Mouse (Mus musculus) ES-E14 (cell line): ENCODE data around the gene Tek. TPM values are rescaled to one million over a fixed set of nuclear protein-coding genes. Genes with fewer than 3 reads are reported as not detected.

ENCODE experiments used
- DNase-seq: peaks from one replicate; pipeline ENCODE4 v3.0.0-alpha.2; 2013; ENCODE audit warnings: low read depth, low spot score
- H3K27ac ChIP-seq: 2 replicates; pipeline ENCODE4 v1.5.1; 2012; ENCODE audit warnings: low read depth, mild to moderate bottlenecking, low read length, moderate library complexity, mixed read lengths; ENCODE audit not compliant: poor library complexity, insufficient read depth, severe bottlenecking
- H3K36me3 ChIP-seq: 2 replicates; pipeline ENCODE4 v1.6.1; 2012; ENCODE audit warnings: mild to moderate bottlenecking, low read length, moderate library complexity, mixed read lengths; ENCODE audit not compliant: control insufficient read depth, poor library complexity, insufficient read depth, severe bottlenecking
- H3K4me1 ChIP-seq, 2 experiments: fragments of 150-350 bp in 1 of 2; sonication (generic) in 1 of 2; 2 replicates each; pipeline ENCODE4 v1.6.1; 2012; ENCODE audit warnings: low read length in 2 of 2, mild to moderate bottlenecking in 1 of 2, mixed read lengths in 1 of 2; ENCODE audit not compliant: control insufficient read depth in 2 of 2, insufficient read depth in 2 of 2, poor library complexity in 1 of 2
- H3K4me3 ChIP-seq, 2 experiments: fragments of 150-350 bp in 1 of 2; sonication (generic) in 1 of 2; 2 replicates each; pipeline ENCODE4 v1.5.1; 2012; ENCODE audit warnings: low read length in 2 of 2, low read depth in 1 of 2, mild to moderate bottlenecking in 1 of 2, mixed read lengths in 1 of 2; ENCODE audit not compliant: insufficient read depth in 1 of 2, poor library complexity in 1 of 2, severe bottlenecking in 1 of 2
- H3K9ac ChIP-seq: 2 replicates; pipeline ENCODE4 v1.6.1; 2012; ENCODE audit warnings: low read depth, mild to moderate bottlenecking, low read length, mixed read lengths; ENCODE audit not compliant: poor library complexity, insufficient read depth, severe bottlenecking
- H3K9me3 ChIP-seq: fragments of 150-350 bp; sonication (generic); 2 replicates; pipeline ENCODE4 v1.6.1; 2012; ENCODE audit warnings: low read depth, mild to moderate bottlenecking, low read length; ENCODE audit not compliant: control insufficient read depth, insufficient read depth
- CHD2 ChIP-seq: IDR thresholded peaks from 2 replicates; pipeline ENCODE4 v1.6.1; 2014; ENCODE audit warnings: mild to moderate bottlenecking, low read depth, low read length, inconsistent platforms
- HCFC1 ChIP-seq: IDR thresholded peaks from 2 replicates; pipeline ENCODE4 v1.6.1; 2012; ENCODE audit warnings: low read length, inconsistent platforms, borderline replicate concordance; ENCODE audit not compliant: insufficient read depth
- MAFK ChIP-seq: IDR thresholded peaks from 2 replicates; pipeline ENCODE4 v1.6.1; 2014; ENCODE audit warnings: mild to moderate bottlenecking, low read depth, low read length, inconsistent platforms; ENCODE audit not compliant: insufficient read depth
- ZC3H11A ChIP-seq: IDR thresholded peaks from 2 replicates; pipeline ENCODE4 v1.6.1; 2012; ENCODE audit warnings: low read depth, mild to moderate bottlenecking, inconsistent platforms, low read length, borderline replicate concordance
- ZNF384 ChIP-seq: IDR thresholded peaks from 2 replicates; pipeline ENCODE4 v1.6.1; 2012; ENCODE audit warnings: low read depth, low read length, inconsistent platforms
- in situ Hi-C, 2 experiments: fragments of 600-800 bp; cut with MboI; formaldehyde crosslinking; loops; one replicate each; pipeline ENCODE4 v1.15.1; 2025; ENCODE audit warnings: low sequenced_read_pairs in 2 of 2, inconsistent platforms in 1 of 2; ENCODE audit not compliant: unreplicated experiment in 2 of 2
- total RNA-seq: library from RNA; depleted of rRNA; stranded (reverse); fragments of 300-350 nt; gene quantifications from 2 replicates; pipeline ENCODE4 v1.2.3, GENCODE M21; 2012

Tek gene
- total RNA-seq, 1 experiment = 9.4 TPM

DNA sequence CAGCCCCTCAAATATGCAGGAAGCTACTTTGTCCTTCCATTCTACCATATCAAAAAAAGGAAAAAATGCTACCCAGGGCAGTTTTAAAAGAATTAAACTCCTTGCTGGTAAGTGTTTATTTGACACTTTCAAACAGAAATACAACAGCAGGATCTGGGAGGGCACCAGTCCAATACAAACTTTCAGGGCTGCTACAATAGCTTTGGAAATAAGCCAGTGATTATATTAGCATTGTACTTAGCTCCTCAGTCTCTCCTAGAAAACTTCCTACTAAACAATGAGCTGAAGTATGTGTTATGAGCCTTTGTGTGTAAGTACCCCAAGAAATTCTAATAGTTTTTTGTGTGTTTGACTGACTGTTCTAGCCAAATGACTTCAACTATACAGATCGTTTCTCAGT, 87.8 kb downstream of the Tek start:
- Histone ChIP-seq H3K9me3 (no peaks in the 10 kb centered on the region), H3K27ac (no peak overlapping the region), H3K9ac (no peak overlapping the region), H3K4me1 (no peaks in the 10 kb centered on the region), H3K36me3 (no peaks in the 10 kb centered on the region), H3K4me3 (no peak overlapping the region)
- TF ChIP-seq MAFK = no peak
- no peak for TF ChIP-seq CHD2
- TF ChIP-seq HCFC1 = no peak
- no peak for TF ChIP-seq ZNF384
- TF ChIP-seq ZC3H11A = no peak
- in situ Hi-C loops = no loop called here
- no peak for DNase-seq

DNA sequence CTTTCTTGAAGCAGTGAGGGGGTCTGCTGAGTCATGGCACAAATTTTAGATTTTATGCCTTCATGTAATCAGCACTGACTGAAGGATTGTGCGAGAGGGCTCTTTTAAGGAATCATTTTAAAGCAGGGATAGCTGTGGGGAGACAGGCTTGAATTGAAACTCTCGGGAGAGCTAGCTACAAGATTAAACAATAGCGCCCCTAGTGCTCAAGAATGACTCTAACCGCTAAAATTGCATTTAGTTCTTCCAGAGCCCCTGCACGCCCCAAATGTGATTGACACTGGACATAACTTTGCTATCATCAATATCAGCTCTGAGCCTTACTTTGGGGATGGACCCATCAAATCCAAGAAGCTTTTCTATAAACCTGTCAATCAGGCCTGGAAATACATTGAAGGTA, 88.3 kb downstream of the Tek start:
- Histone ChIP-seq H3K9me3 (no peaks in the 10 kb centered on the region), H3K36me3 (no peaks in the 10 kb centered on the region), H3K27ac (no peak overlapping the region), H3K4me3 (no peak overlapping the region), H3K9ac (no peak overlapping the region), H3K4me1 (no peaks in the 10 kb centered on the region)
- no peak for TF ChIP-seq ZNF384
- no peak for TF ChIP-seq CHD2
- no peak for TF ChIP-seq MAFK
- TF ChIP-seq HCFC1 = no peak
- no peak for TF ChIP-seq ZC3H11A
- DNase-seq = peak; percentile 15
- in situ Hi-C loops = no loop called here

DNA sequence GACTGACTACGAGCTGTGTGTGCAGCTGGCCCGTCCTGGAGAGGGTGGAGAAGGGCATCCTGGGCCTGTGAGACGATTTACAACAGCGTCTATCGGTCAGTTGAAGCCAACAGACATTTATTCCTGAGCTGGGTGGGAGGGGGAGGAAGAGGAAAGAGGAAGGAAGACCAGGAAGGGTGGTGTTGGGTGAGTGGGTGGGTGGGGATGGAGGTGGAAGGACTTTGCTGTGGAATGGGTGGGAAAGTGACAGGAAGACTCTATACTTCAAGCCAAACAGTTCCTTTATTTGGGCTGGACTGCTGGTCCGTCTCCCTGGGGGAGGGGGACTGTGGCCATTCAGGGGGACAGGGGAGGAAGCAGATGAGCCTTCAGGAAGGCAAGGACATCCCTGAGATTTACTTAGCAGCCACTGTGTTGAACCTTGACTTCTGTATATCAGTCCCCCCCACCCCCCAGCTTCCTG, 90.9 kb downstream of the Tek start:
- H3K4me3 ChIP-seq = no peak overlapping the region
- no peaks in the 10 kb centered on the region for H3K9me3 ChIP-seq
- no peak overlapping the region for H3K9ac ChIP-seq
- H3K4me1 ChIP-seq = no peaks in the 10 kb centered on the region
- no peak overlapping the region for H3K27ac ChIP-seq
- DNase-seq = no peak
- in situ Hi-C loops = no loop called here
- H3K36me3 ChIP-seq = no peaks in the 10 kb centered on the region
- TF ChIP-seq HCFC1 (no peak), MAFK (no peak), ZNF384 (no peak), ZC3H11A (no peak), CHD2 (no peak)

DNA sequence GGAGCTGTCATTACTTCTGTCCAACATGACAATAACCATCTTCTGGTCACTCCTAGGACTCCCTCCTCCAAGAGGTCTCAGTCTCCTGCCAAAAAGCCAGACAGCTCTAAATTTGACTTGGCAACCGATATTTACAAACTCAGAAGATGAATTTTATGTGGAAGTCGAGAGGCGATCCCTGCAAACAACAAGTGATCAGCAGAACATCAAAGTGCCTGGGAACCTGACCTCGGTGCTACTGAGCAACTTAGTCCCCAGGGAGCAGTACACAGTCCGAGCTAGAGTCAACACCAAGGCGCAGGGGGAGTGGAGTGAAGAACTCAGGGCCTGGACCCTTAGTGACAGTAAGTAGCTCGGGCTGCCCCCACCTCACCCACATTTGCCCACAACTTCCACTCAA, 98.0 kb downstream of the Tek start:
- Histone ChIP-seq H3K9me3 (no peaks in the 10 kb centered on the region), H3K4me3 (no peak overlapping the region), H3K27ac (no peak overlapping the region), H3K36me3 (no peaks in the 10 kb centered on the region), H3K4me1 (no peaks in the 10 kb centered on the region), H3K9ac (no peak overlapping the region)
- in situ Hi-C loops = no loop called here
- TF ChIP-seq MAFK = no peak
- no peak for TF ChIP-seq CHD2
- no peak for TF ChIP-seq ZNF384
- no peak for TF ChIP-seq HCFC1
- TF ChIP-seq ZC3H11A = no peak
- no peak for DNase-seq

DNA sequence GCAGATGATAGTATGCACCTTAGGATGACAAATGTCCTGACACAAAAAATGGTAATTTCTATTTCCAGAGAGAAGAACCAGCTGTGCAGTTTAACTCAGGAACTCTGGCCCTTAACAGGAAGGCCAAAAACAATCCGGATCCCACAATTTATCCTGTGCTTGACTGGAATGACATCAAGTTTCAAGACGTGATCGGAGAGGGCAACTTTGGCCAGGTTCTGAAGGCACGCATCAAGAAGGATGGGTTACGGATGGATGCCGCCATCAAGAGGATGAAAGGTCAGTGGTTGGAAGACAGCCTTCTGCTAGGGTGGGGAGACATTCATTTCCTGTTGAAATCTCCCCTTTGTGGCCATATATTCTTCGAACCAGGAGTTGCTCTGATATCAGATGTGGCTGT, 114.2 kb downstream of the Tek start:
- Histone ChIP-seq H3K27ac (no peak overlapping the region), H3K36me3 (no peaks in the 10 kb centered on the region), H3K4me3 (no peak overlapping the region), H3K4me1 (no peaks in the 10 kb centered on the region), H3K9me3 (no peaks in the 10 kb centered on the region), H3K9ac (no peak overlapping the region)
- TF ChIP-seq ZC3H11A = no peak
- TF ChIP-seq HCFC1 = no peak
- TF ChIP-seq MAFK = no peak
- TF ChIP-seq CHD2 = no peak
- TF ChIP-seq ZNF384 = no peak
- in situ Hi-C loops = no loop called here
- no peak for DNase-seq
